Mouse (Mus musculus): ENCODE data around the gene Tmcc3.

- TF ChIP-seq POLR2A (IDR thresholded peaks at IDR 0.05; ENCODE audit: control insufficient read depth, extremely low read depth, insufficient read depth, low read length, poor library complexity) (no peak), CTCF (IDR thresholded peaks at IDR 0.05; ENCODE audit: borderline replicate concordance, control insufficient read depth, extremely low read depth, insufficient read depth, low read length, poor library complexity) (no peak)
Observed at GRCm38 (mm10) chr10:94341501-94341900, 29.8 kb downstream of the Tmcc3 start.

Data from thymus, adult 2 months (tissue).